Mouse (Mus musculus) yolk sac, embryonic 10.5 days (tissue): ENCODE measurements around the gene Zyx.

Experiments
- DNase-seq: peaks from one replicate; pipeline ENCODE4 v3.0.0-alpha.2; 2017; ENCODE audit warnings: low spot score

The Zyx gene

GRCm38 (mm10) chr6:42398285-42398684, 48.9 kb downstream of the Zyx start:
- DNase-seq: no peak

GRCm38 (mm10) chr6:42398998-42399397, 49.6 kb downstream of the Zyx start:
- no peak for DNase-seq

- DNase-seq: no peak
These were observed 50.5 kb downstream of the Zyx start, which contains the start of gene Tas2r143 for GRCm38 (mm10) chr6:42399938-42400337. Gene Tas2r143, plus strand, starts transcription at chr6:42400238.

- DNase-seq: no peak
These were observed 55.7 kb downstream of the Zyx start, which contains the start of gene Tas2r135 for GRCm38 (mm10) chr6:42405134-42405533. Gene Tas2r135, plus strand, starts transcription at chr6:42405434.
